Mouse (Mus musculus) hindbrain, embryonic 14.5 days (tissue): ENCODE data around the gene Tradd. TPM values are rescaled to one million over a fixed set of nuclear protein-coding genes. Genes with fewer than 3 reads are reported as not detected.

Experiments
- ATAC-seq: fragments of 200-750 bp; cut with Nextera tagmentation; 2 replicates; pipeline ENCODE4 v1.8.0; 2017; ENCODE audit warnings: moderate number of reproducible peaks, mild to moderate bottlenecking, moderate TSS enrichment, moderate library complexity; ENCODE audit not compliant: low FRiP score
- DNase-seq: peaks from one replicate; pipeline ENCODE4 v3.0.0-alpha.2; 2015; ENCODE audit warnings: low spot score
- H3K27ac ChIP-seq: fragments of 300-500 bp; sonication (generic); 2 replicates; pipeline ENCODE4 v1.5.1; 2014; ENCODE audit warnings: mild to moderate bottlenecking, moderate library complexity
- H3K27me3 ChIP-seq: fragments of 300-500 bp; sonication (generic); 2 replicates; pipeline ENCODE4 v1.6.1; 2014; ENCODE audit warnings: mild to moderate bottlenecking, low read length, mixed read lengths; ENCODE audit not compliant: control insufficient read depth, insufficient read depth
- H3K36me3 ChIP-seq: fragments of 300-500 bp; sonication (generic); replicated peaks from 2 replicates; pipeline ENCODE4 v1.6.1; 2014; ENCODE audit not compliant: control insufficient read depth, insufficient read depth
- H3K4me1 ChIP-seq: fragments of 300-500 bp; sonication (generic); replicated peaks from 2 replicates; pipeline ENCODE4 v1.6.1; 2014; ENCODE audit warnings: antibody characterized with exemption, low read length, mixed read lengths; ENCODE audit not compliant: control insufficient read depth, insufficient read depth
- H3K4me2 ChIP-seq: fragments of 300-500 bp; sonication (generic); replicated peaks from 2 replicates; pipeline ENCODE4 v1.6.1; 2014; ENCODE audit warnings: mild to moderate bottlenecking, moderate library complexity
- H3K4me3 ChIP-seq: fragments of 300-500 bp; sonication (generic); replicated peaks from 2 replicates; pipeline ENCODE4 v1.5.1; 2014; ENCODE audit warnings: mild to moderate bottlenecking, low read length
- H3K9ac ChIP-seq: fragments of 300-500 bp; sonication (generic); 2 replicates; pipeline ENCODE4 v1.6.1; 2014
- H3K9me3 ChIP-seq: fragments of 300-500 bp; sonication (generic); 2 replicates; pipeline ENCODE4 v1.6.1; 2016; ENCODE audit warnings: low read length; ENCODE audit not compliant: control insufficient read depth
- WGBS: fragments of 180-500 bp; shearing (Covaris S2); extraction: QIAGEN DNeasy Blood & Tissue Kit; methylation state at CpG from one replicate; pipeline ENCODE4 v1.1.7; 2014; 5-methylcytosine and 5-hydroxymethylcytosine counted together
- polyA plus RNA-seq: library from polyadenylated mRNA; unstranded; fragments of >200 nt; fragmentation: Nextera tagmentation; extraction: Ambion mirVana; gene quantifications from 2 replicates; pipeline ENCODE4 v1.2.1, GENCODE M21; 2014

Gene Tradd
- polyA plus RNA-seq, 1 experiment from 2014 or later: 17.4 TPM

DNA sequence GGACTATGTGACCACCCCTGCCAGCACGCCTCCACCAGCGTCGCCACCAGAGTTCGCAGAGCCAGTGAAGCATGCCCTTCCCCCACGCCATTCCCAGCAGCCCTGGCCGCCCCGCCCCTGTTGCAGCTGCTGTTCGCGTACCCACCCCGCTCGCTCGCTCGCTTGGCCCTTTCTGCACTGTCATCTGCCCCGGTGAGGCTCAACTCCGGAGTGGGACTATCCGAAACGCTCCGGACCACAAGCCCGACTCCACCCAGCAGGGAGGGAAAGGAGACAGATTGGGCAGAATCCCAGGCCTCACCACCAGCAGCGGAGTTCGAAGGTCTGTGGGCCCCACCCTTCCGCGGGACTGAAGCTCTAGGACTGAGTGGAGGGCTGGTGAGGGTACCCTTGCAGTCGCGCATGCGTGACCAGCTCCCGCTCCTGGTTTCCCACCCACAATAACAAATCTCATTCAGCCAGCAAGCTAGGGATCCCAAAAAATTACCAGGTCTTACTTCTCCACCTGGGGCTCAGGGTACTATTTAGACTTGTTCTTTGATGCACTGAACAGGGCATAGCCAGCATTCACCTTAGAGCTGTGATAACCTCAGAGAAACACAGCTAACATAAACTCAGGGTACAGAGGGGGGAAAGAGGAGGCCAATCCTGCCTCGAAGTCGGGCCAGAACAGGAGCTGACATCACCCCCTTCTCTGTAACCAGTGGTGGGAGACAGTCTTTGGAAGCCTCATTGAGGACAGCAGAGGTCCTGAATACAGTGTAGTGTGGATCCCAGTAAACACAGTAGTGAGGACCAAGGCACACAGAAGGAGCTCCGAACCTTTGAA is 12.1 kb upstream of the Tradd start:
- Histone ChIP-seq H3K9me3 (no peaks in the 10 kb centered on the region), H3K9ac (peak overlapping the region; percentile 49), H3K27me3 (peaks cover 89% of the 10 kb centered on the region), H3K36me3 (peaks cover 15% of the 10 kb centered on the region), H3K27ac (no peak overlapping the region), H3K4me2 (peak overlapping the region; percentile 83), H3K4me1 (peaks cover 20% of the 10 kb centered on the region), H3K4me3 (peak overlapping the region; percentile 38)
- ATAC-seq (peak; percentile 65), DNase-seq (no peak)
- 2% methylated on average over 30 of the region's 30 CpGs for WGBS

DNA sequence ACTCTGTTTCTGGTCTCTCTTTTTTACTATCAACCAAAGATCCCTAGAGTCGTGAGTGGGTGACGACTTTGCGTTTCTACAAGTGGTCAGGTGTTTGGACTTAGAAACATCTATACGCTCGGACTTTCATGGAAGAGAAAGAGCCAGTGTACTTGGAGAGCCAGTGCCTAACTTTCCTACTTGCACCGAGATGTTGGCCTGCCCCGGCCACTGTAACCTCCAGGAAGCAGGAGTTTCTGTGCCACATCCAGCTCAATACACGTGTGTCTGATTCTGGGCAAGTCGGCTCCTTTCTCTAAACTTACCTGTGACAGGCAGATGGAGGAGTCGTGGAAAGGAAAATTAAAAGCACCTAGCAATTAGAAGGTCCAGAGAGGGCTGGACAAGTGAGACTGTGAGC is 11.4 kb upstream of the Tradd start, which contains the start of gene Nol3:
Nol3 (plus strand) TSS at position 301 of the 400 bp plus-strand sequence.
- peaks cover 96% of the 10 kb centered on the region for H3K27me3 ChIP-seq
- no peak within 1 kb of the TSS for H3K27ac ChIP-seq
- H3K4me2 ChIP-seq: peak within 1 kb of the TSS; percentile 83
- ATAC-seq: no peak
- H3K9me3 ChIP-seq: no peaks in the 10 kb centered on the region
- H3K9ac ChIP-seq: peak within 1 kb of the TSS; percentile 49
- H3K4me1 ChIP-seq: peaks cover 20% of the 10 kb centered on the region
- DNase-seq: no peak
- H3K4me3 ChIP-seq: peak within 1 kb of the TSS; percentile 38
- H3K36me3 ChIP-seq: peaks cover 12% of the 10 kb centered on the region
- WGBS: 5% methylated on average over 10 of the region's 10 CpGs

DNA sequence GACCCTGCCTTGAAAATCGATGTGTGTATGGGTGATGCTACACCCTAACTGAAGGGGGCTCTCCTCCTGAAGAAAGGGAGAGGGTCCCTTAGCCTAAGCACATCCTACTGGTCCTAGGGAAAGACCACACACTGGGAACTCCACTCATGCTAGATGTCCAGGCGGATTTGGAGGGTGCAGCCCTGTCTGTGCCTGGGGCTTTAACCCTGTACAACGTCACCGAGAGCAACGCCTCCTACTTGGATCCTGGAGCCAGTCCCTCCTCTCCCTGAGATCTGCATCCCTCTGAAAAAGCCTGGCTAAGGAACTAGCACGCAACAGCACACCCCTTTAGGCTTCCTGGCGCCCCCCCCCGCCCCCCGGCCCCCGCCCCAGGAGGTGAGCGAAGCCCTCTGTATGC is 11.0 kb upstream of the Tradd start:
- peaks cover 99% of the 10 kb centered on the region for H3K27me3 ChIP-seq
- WGBS: 12% methylated on average over 11 of the region's 11 CpGs
- H3K27ac ChIP-seq: no peak overlapping the region
- peak overlapping the region; percentile 38; the same call in 1 of the 2 replicates for H3K4me3 ChIP-seq
- H3K4me2 ChIP-seq: peak overlapping the region; percentile 83
- ATAC-seq (no peak), DNase-seq (no peak)
- no peak overlapping the region for H3K9ac ChIP-seq
- H3K9me3 ChIP-seq: no peaks in the 10 kb centered on the region
- peaks cover 24% of the 10 kb centered on the region for H3K4me1 ChIP-seq
- peaks cover 7% of the 10 kb centered on the region for H3K36me3 ChIP-seq

DNA sequence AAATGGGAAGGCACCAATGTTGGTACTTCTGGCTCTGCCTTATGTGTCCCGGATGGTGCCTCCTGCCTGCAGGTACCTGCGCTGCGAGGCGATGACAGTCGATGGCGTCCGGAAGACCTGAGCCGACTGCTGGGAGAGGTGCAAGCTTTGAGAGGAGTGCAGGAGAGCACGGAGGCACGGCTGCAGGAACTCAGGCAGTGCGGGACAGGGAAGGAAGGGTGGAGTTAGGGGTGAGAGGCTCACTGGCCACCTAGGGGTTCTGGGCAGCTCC is 6.4 kb upstream of the Tradd start:
- Histone ChIP-seq H3K36me3 (no peaks in the 10 kb centered on the region), H3K4me3 (0 out of 2 replicates have a peak overlapping the region, but pooled peaks have one; percentile 41), H3K9me3 (no peaks in the 10 kb centered on the region), H3K27ac (no peak overlapping the region), H3K9ac (no peak overlapping the region; the same call in 1 of the 2 replicates), H3K4me2 (peak overlapping the region; percentile 3; the same call in 1 of the 2 replicates), H3K27me3 (peaks cover 93% of the 10 kb centered on the region), H3K4me1 (peaks cover 32% of the 10 kb centered on the region)
- DNase-seq (no peak), ATAC-seq (no peak)
- 2% methylated on average over 11 of the region's 11 CpGs for WGBS

DNA sequence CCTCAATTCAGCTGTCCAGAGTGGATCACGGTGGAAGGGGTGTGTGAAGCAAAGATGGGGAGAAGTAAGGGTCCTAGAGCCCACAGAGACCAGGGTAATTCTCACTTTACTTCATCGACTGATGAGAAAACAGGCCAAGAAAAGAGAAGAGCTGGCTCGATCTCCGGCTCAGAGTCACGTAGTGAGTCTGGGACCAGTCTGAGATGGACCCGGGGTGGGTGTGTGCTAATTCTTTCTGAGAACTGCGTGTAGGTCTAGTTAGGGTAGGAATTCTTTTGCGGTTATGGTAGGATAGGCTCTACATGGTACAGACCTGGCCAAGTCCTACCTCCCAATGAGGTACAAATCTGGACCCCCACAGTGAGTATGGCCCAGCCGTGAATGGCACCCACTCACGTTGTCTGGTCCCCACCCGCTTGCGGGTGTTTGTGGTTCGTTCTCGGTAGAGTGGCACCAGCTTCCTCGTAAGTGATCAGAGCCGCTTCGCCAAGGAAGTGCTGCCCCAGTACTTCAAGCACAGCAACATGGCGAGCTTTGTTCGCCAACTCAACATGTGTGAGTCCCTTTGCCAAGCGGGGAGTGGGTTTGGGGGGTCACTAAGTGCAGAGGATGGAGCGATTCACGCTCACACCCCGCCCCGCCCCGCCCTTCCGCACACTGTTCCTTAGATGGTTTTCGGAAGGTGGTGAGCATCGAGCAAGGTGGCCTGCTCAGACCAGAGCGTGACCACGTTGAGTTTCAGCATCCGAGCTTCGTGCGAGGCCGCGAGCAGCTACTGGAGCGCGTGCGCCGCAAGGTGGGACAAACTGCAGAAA is 5.9 kb upstream of the Tradd start:
- Histone ChIP-seq H3K27me3 (peaks cover 93% of the 10 kb centered on the region), H3K4me3 (peak overlapping the region; percentile 41), H3K36me3 (no peaks in the 10 kb centered on the region), H3K27ac (no peak overlapping the region), H3K9ac (no peak overlapping the region; the same call in none of the 2 replicates), H3K9me3 (no peaks in the 10 kb centered on the region), H3K4me2 (peak overlapping the region; percentile 58), H3K4me1 (peaks cover 27% of the 10 kb centered on the region)
- 2% methylated on average over 39 of the region's 39 CpGs for WGBS
- ATAC-seq (no peak), DNase-seq (no peak)

DNA sequence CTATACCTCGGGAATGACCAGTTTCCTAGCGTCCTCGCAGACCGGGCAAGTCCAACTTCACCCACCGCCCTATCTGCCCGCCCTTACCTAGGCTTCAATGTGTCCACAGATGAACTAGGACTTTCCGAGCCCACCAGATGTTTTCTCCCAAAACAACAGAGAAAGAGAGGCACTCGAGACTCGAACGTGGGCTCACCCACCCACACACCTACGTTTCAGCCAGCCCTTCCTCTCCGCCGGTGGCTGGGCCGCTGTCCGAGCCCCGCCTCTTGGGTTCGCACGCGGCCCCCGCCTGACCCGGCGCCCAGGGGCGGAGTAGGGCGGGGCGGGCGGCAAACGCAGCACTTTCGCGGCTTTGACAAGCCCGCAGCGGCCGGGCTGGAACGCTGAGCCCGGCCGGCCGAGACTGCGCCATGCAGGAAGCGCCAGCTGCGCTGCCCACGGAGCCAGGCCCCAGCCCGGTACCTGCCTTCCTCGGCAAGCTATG is 5.1 kb upstream of the Tradd start, which contains the start of gene Hsf4:
Hsf4 (plus strand) TSS at position 341 of the 487 bp plus-strand sequence.
- WGBS: under 1% methylated on average over 42 of the region's 42 CpGs
- ATAC-seq (no peak), DNase-seq (no peak)
- Histone ChIP-seq H3K9ac (peak within 1 kb of the TSS; percentile 49), H3K36me3 (no peaks in the 10 kb centered on the region), H3K27ac (no peak within 1 kb of the TSS), H3K9me3 (no peaks in the 10 kb centered on the region), H3K4me3 (peak within 1 kb of the TSS; percentile 41), H3K4me2 (peak within 1 kb of the TSS; percentile 58), H3K4me1 (peaks cover 25% of the 10 kb centered on the region), H3K27me3 (peaks cover 93% of the 10 kb centered on the region)

DNA sequence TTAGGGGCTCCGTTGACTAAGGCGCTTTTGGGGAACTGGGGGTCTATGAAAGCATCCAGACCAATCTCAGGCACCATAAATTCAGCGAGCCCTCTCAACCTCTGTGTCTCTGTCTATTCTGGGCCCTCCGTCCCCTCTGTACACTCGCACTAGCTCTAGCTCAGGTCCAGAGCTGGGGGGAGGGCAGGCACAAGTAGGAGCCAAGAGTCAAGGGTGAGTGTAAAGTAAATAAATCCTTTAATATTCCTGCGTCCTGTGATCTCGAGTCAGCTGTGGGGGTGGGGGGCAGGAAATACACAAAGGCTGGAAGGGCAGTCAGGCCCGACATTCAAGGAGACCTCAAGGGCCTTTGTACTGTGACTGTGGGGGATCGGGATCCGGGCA is 4.7 kb upstream of the Tradd start:
- peaks cover 91% of the 10 kb centered on the region for H3K27me3 ChIP-seq
- H3K9me3 ChIP-seq: no peaks in the 10 kb centered on the region
- no peaks in the 10 kb centered on the region for H3K36me3 ChIP-seq
- H3K4me3 ChIP-seq: peak overlapping the region; percentile 41
- peaks cover 25% of the 10 kb centered on the region for H3K4me1 ChIP-seq
- ATAC-seq: peak; percentile 26
- H3K4me2 ChIP-seq: peak overlapping the region; percentile 58
- H3K9ac ChIP-seq: peak overlapping the region; percentile 49
- H3K27ac ChIP-seq: no peak overlapping the region
- WGBS: 1% methylated on average over 10 of the region's 10 CpGs
- DNase-seq: no peak

DNA sequence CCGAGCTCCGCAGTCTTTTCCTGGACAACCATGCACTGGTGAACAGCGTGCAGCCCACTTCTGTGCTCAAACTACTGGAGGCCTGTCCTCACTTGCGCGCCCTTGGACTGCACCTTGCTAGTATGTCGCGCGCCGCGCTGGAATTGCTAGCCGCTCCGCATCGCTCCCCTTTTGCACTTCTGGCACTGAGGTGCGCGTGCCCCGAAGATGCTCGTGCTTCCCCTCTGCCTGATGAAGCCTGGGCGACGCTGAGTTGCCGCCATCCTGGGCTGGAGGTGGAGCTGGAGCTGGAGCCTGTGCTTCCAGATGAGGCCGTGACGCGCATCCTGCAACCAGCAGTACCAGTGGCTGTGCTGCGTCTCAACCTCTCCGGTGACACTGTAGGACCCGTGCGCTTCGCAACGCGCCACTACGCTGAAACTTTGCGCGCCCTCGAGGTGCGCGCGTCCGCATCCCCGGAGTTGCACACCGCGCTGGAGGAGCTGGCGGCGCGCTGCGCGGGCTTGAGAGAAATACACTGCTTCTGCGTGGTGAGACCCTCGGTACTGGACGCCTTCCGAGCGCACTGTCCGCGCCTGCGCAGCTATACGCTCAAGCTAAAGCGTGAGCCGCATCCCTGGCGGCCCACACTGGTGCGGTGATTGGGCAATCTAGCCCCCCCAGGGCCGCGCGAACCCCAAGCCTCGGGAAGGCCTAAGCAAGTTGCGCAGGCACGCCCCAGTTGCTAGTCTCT is 4.1 kb upstream of the Tradd start:
- 0% methylated on average over 65 of the region's 65 CpGs for WGBS
- Histone ChIP-seq H3K4me1 (peaks cover 25% of the 10 kb centered on the region), H3K9me3 (no peaks in the 10 kb centered on the region), H3K4me3 (peak overlapping the region; percentile 41), H3K4me2 (peak overlapping the region; percentile 58), H3K9ac (peak overlapping the region; percentile 49), H3K36me3 (no peaks in the 10 kb centered on the region), H3K27me3 (peaks cover 91% of the 10 kb centered on the region), H3K27ac (no peak overlapping the region)
- peak; percentile 93 for DNase-seq
- peak; percentile 91 for ATAC-seq
